Mouse (Mus musculus) right cerebral cortex, postnatal 14 days (tissue): ENCODE measurements around the gene Cenpq.

ENCODE experiments used
- DNase-seq: peaks from one replicate; pipeline ENCODE4 v3.0.0; 2022

The Cenpq gene

GRCm38 (mm10) chr17:40934420-40935231 is at the start of gene Cenpq, which contains the start of gene Mut:
TSS of gene Cenpq (minus strand) at chr17:40935047.
TSS of gene Mut (plus strand) at chr17:40934685.
- peak; percentile 100 for DNase-seq

GRCm38 (mm10) chr17:40977914-40978313 is 43.1 kb upstream of the Cenpq start:
- DNase-seq, result no peak

GRCm38 (mm10) chr17:40948518-40948917 is 13.7 kb upstream of the Cenpq start:
- DNase-seq, result no peak

GRCm38 (mm10) chr17:40933985-40934384 is 862 bp downstream of the Cenpq start:
- no peak for DNase-seq

GRCm38 (mm10) chr17:40915499-40915898 is 19.3 kb downstream of the Cenpq start:
- no peak for DNase-seq

- DNase-seq, result no peak
Measured at GRCm38 (mm10) chr17:40914250-40914649, 20.6 kb downstream of the Cenpq start, which contains the start of gene Glyatl3. TSS of gene Glyatl3 (minus strand) at chr17:40914350.

- peak; percentile 5 for DNase-seq
Measured at GRCm38 (mm10) chr17:40904721-40905154, 30.1 kb downstream of the Cenpq start.

GRCm38 (mm10) chr17:40904056-40904597 is 30.7 kb downstream of the Cenpq start:
- no peak for DNase-seq

- DNase-seq, result no peak
Measured at GRCm38 (mm10) chr17:40903345-40903744, 31.5 kb downstream of the Cenpq start.

- no peak for DNase-seq
Measured at GRCm38 (mm10) chr17:40899783-40900363, 35.0 kb downstream of the Cenpq start.

GRCm38 (mm10) chr17:40896863-40897262 is 38.0 kb downstream of the Cenpq start:
- no peak for DNase-seq

GRCm38 (mm10) chr17:40887849-40888536 is 46.9 kb downstream of the Cenpq start:
- no peak for DNase-seq

- DNase-seq, result no peak
Measured at GRCm38 (mm10) chr17:40885155-40885554, 49.7 kb downstream of the Cenpq start.

- DNase-seq, result no peak
Measured at GRCm38 (mm10) chr17:40882172-40882571, 52.7 kb downstream of the Cenpq start.

- peak; percentile 5 for DNase-seq
Measured at GRCm38 (mm10) chr17:40879924-40880691, 54.7 kb downstream of the Cenpq start, which contains the start of gene 9130008F23Rik. TSS of gene 9130008F23Rik (minus strand) at chr17:40880559.

GRCm38 (mm10) chr17:40879528-40879923 is 55.3 kb downstream of the Cenpq start:
- DNase-seq, result no peak

GRCm38 (mm10) chr17:40877741-40878140 is 57.1 kb downstream of the Cenpq start:
- DNase-seq, result no peak

- no peak for DNase-seq
Measured at GRCm38 (mm10) chr17:40875568-40875967, 59.3 kb downstream of the Cenpq start.

GRCm38 (mm10) chr17:40874701-40875100 is 60.1 kb downstream of the Cenpq start:
- no peak for DNase-seq

- no peak for DNase-seq
Measured at GRCm38 (mm10) chr17:40873582-40874011, 61.2 kb downstream of the Cenpq start.
